Mouse (Mus musculus) liver, adult 2 months (tissue): ENCODE measurements around the gene Dock3.

Source experiments
- CTCF ChIP-seq: fragments of 200-500 bp; IDR thresholded peaks from 2 replicates; pipeline ENCODE4 v1.5.1; 2011; ENCODE audit warnings: low read depth, low read length, control low read depth
- POLR2A ChIP-seq: fragments of 200-500 bp; IDR thresholded peaks from 2 replicates; pipeline ENCODE4 v1.6.1; 2011; ENCODE audit warnings: low read length, control low read depth; ENCODE audit not compliant: insufficient read depth; ENCODE audit errors: extremely low read depth

GRCm38 (mm10) chr9:107260836-107261235, 29.1 kb upstream of the Dock3 start:
- no peak for TF ChIP-seq CTCF
- no peak for TF ChIP-seq POLR2A
